Mouse (Mus musculus) liver, postnatal 0 days (tissue): ENCODE data around the gene Gm13289.
A peak's percentile ranks its signal among the peaks of the same experiment; 100 is the strongest.
"Not testable (repeated sequence)": the region's sequence is repeated elsewhere in the genome, so short reads cannot be mapped to it uniquely, and the experiment has no call there.

Source experiments
- CTCF ChIP-seq: sonication (generic); IDR thresholded peaks from 2 replicates; pipeline ENCODE4 v1.5.1; 2016; ENCODE audit warnings: antibody characterized with exemption, low read depth
- EP300 ChIP-seq: IDR thresholded peaks from 2 replicates; pipeline ENCODE4 v1.6.1; 2016; ENCODE audit warnings: antibody characterized with exemption, low read depth, mild to moderate bottlenecking

- TF ChIP-seq CTCF: peak; percentile 12; the same call in 1 of the 2 replicates
- TF ChIP-seq EP300: not testable (repeated sequence)
Measured at GRCm38 (mm10) chr4:88754818-88755340, 21.8 kb upstream of the Gm13289 start, which contains the start of gene Gm13271.
